Mouse (Mus musculus) heart, embryonic 15.5 days (tissue): ENCODE measurements around the gene Bcar3. TPM values are rescaled to one million over a fixed set of nuclear protein-coding genes. Genes with fewer than 3 reads are reported as not detected.
A peak's percentile ranks its signal among the peaks of the same experiment; 100 is the strongest.

ENCODE experiments used
- ATAC-seq: fragments of 200-750 bp; cut with Nextera tagmentation; replicated peaks from 2 replicates; pipeline ENCODE4 v1.8.0; 2017; ENCODE audit warnings: low read depth, moderate TSS enrichment; ENCODE audit not compliant: insufficient number of reproducible peaks, insufficient read depth, low FRiP score
- H3K27ac ChIP-seq: fragments of 300-500 bp; sonication (generic); 2 replicates; pipeline ENCODE4 v1.5.1; 2015; ENCODE audit warnings: mild to moderate bottlenecking, inconsistent platforms
- H3K27me3 ChIP-seq: fragments of 300-500 bp; sonication (generic); 2 replicates; pipeline ENCODE4 v1.6.1; 2015; ENCODE audit warnings: inconsistent platforms
- H3K36me3 ChIP-seq: fragments of 300-500 bp; sonication (generic); 2 replicates; pipeline ENCODE4 v1.6.1; 2015; ENCODE audit warnings: mild to moderate bottlenecking, inconsistent platforms
- H3K4me1 ChIP-seq: fragments of 300-500 bp; sonication (generic); replicated peaks from 2 replicates; pipeline ENCODE4 v1.6.1; 2015; ENCODE audit warnings: inconsistent platforms
- H3K4me2 ChIP-seq: fragments of 300-500 bp; sonication (generic); 2 replicates; pipeline ENCODE4 v1.6.1; 2015; ENCODE audit warnings: inconsistent platforms, mild to moderate bottlenecking, moderate library complexity
- H3K4me3 ChIP-seq: fragments of 300-500 bp; sonication (generic); 2 replicates; pipeline ENCODE4 v1.5.1; 2015; ENCODE audit warnings: mild to moderate bottlenecking, inconsistent platforms
- H3K9ac ChIP-seq: fragments of 300-500 bp; sonication (generic); 2 replicates; pipeline ENCODE4 v1.6.1; 2015; ENCODE audit warnings: mild to moderate bottlenecking, inconsistent platforms
- H3K9me3 ChIP-seq: fragments of 300-500 bp; sonication (generic); replicated peaks from 2 replicates; pipeline ENCODE4 v1.6.1; 2016; ENCODE audit warnings: inconsistent platforms
- WGBS: fragments of 180-500 bp; shearing (Covaris S2); methylation state at CpG from one replicate; pipeline ENCODE4 v1.1.7; 2015; ENCODE audit warnings: mixed read lengths; 5-methylcytosine and 5-hydroxymethylcytosine counted together
- polyA plus RNA-seq: library from polyadenylated mRNA; unstranded; fragments of >200 nt; fragmentation: Nextera tagmentation; extraction: Ambion mirVana; gene quantifications from 2 replicates; pipeline ENCODE4 v1.2.1, GENCODE M21; 2015

Bcar3 gene
- polyA plus RNA-seq, 1 experiment from 2014 or later = 3.9 TPM

DNA sequence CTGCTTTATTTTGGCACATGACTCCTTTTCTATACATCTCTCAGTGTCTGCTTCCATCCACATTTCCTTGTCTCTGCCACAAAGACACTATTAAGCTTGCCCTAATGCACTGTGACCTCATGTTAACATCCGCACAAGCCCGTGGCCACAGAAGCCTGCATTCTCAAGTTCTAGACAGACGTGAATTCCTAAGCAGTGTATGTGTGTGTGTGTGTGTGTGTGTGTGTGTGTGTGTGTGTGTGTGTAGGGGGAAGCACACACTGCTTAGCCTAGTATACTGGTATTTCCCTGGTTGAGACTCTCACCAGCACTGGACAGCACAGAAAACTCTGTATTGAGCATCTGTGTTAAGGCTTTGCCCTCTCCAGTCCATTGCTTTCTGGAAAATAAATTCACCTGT lies 70.6 kb downstream of the Bcar3 start:
- H3K4me3 ChIP-seq = no peak overlapping the region
- H3K27ac ChIP-seq = no peak overlapping the region
- H3K4me1 ChIP-seq = peaks cover 9% of the 10 kb centered on the region
- H3K9me3 ChIP-seq = no peaks in the 10 kb centered on the region
- ATAC-seq = no peak
- no peaks in the 10 kb centered on the region for H3K36me3 ChIP-seq
- H3K9ac ChIP-seq = no peak overlapping the region
- WGBS = 61% methylated on average over 3 of the region's 3 CpGs
- H3K27me3 ChIP-seq = no peaks in the 10 kb centered on the region
- H3K4me2 ChIP-seq = no peak overlapping the region

DNA sequence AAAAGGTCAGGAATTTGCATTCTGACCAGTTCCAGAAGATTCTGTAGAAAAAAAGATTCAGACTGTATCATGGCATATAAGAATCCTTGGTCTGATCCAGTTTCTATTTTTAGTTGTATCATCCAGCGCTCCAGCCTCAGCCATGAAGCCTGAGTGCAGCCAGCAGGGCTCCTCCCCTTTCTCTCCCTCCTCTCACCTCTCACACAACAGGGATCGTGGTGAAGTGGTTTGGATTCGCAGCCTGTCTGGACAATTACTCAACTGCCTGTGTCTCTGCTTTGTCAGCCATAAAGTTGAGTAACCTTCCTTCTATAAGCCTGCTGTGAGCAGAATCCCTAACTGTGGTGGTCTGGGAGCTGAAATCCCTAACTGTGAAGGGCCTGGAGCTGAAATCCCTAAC lies 71.4 kb downstream of the Bcar3 start:
- H3K4me1 ChIP-seq = peaks cover 9% of the 10 kb centered on the region
- H3K4me3 ChIP-seq = no peak overlapping the region
- peak overlapping the region; percentile 67 for H3K27ac ChIP-seq
- peak; percentile 69; the same call in 1 of the 2 replicates for ATAC-seq
- H3K9ac ChIP-seq = peak overlapping the region; percentile 19; the same call in 1 of the 2 replicates
- 13% methylated on average over 3 of the region's 3 CpGs for WGBS
- 0 out of 2 replicates have a peak overlapping the region, but pooled peaks have one; percentile 13 for H3K4me2 ChIP-seq
- H3K9me3 ChIP-seq = no peaks in the 10 kb centered on the region
- no peaks in the 10 kb centered on the region for H3K27me3 ChIP-seq
- no peaks in the 10 kb centered on the region for H3K36me3 ChIP-seq

DNA sequence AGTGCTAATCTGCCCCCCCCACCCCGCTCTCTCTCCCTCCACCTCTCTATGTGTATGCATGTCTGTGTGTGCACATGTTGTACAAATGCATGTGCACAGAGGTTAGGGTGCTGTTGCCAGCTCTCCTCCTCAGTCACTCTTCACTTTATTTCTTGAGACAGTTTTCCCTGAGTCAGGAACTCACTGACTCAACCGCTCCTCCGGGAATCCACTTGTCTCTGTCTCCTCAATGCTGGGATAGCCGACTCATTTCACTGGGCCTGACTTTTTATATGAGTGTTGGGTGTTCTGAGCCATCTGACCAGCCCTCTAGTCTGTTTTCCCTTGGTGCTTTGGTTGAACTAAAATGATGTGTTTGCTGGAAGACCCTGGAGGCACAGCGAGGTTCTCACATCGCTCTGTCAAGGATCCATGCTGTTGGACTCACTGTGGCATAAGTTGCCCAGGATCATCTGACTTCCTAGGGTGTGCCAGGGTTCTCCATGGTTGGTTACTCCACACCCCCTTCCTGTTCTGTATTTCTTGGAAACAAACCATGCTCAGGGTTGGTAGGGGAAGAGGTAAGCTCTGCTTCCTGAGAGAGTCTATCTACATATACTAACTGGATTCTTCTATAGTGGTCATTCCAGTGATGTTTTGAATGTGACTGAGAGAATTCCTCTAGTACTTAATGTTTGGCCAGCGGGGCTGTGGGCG lies 77.9 kb downstream of the Bcar3 start:
- Histone ChIP-seq H3K4me3 (no peak overlapping the region), H3K9ac (no peak overlapping the region), H3K36me3 (no peaks in the 10 kb centered on the region), H3K9me3 (no peaks in the 10 kb centered on the region), H3K4me1 (peaks cover 12% of the 10 kb centered on the region), H3K27me3 (peaks cover 6% of the 10 kb centered on the region; the same call in 1 of the 2 replicates), H3K27ac (no peak overlapping the region), H3K4me2 (no peak overlapping the region)
- WGBS = 82% methylated on average over 8 of the region's 8 CpGs
- ATAC-seq = no peak

DNA sequence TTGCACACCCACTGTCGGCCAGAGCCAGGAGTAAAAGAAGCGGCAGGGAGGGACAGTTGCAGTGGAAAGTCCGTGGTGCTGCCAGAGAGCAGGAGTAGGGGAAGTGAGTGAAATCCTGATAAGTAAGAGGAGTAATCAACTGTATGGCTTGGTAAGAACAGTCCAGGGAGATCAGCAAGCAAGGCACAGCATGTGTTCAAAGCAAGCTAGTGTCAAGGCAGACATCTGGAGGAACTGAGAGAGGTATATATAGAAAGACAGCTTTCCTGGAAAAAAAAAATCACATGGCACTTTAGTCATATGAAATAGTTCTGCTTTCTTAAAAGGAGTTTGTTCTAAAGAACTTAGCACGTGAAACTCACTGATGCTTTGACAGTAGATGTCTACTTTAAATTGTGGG lies 78.7 kb downstream of the Bcar3 start:
- H3K9me3 ChIP-seq = no peaks in the 10 kb centered on the region
- no peak overlapping the region for H3K27ac ChIP-seq
- ATAC-seq = no peak
- H3K4me1 ChIP-seq = peaks cover 21% of the 10 kb centered on the region
- no peak overlapping the region for H3K4me3 ChIP-seq
- no peaks in the 10 kb centered on the region for H3K36me3 ChIP-seq
- H3K27me3 ChIP-seq = peaks cover 6% of the 10 kb centered on the region; the same call in 1 of the 2 replicates
- WGBS = 40% methylated on average over 4 of the region's 4 CpGs
- no peak overlapping the region for H3K9ac ChIP-seq
- H3K4me2 ChIP-seq = no peak overlapping the region

DNA sequence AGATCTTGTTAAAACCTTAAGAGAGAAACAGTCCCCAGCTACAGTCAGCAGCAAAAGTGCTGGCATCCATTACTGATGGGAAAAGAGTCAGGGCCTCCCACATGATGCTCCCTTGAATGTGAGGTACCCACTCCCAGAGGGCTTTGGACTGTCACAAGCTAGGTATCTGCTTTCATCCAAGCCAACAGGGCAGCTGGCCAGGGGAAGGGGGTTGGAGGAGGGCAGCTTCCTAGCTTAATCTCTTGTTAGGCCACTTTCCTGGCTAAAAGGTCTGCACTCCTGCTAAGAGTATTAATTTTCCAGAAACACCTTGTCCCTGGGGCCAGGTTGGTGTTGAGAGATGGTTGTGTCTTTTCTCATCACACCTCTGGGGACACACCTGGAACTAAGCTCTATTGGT lies 82.1 kb downstream of the Bcar3 start:
- Histone ChIP-seq H3K27me3 (peaks cover 6% of the 10 kb centered on the region; the same call in 1 of the 2 replicates), H3K4me2 (no peak overlapping the region), H3K4me3 (no peak overlapping the region), H3K9me3 (no peaks in the 10 kb centered on the region), H3K4me1 (peaks cover 23% of the 10 kb centered on the region), H3K9ac (0 out of 2 replicates have a peak overlapping the region, but pooled peaks have one; percentile 21), H3K36me3 (no peaks in the 10 kb centered on the region), H3K27ac (peak overlapping the region; percentile 54; the same call in 1 of the 2 replicates)
- ATAC-seq = no peak

DNA sequence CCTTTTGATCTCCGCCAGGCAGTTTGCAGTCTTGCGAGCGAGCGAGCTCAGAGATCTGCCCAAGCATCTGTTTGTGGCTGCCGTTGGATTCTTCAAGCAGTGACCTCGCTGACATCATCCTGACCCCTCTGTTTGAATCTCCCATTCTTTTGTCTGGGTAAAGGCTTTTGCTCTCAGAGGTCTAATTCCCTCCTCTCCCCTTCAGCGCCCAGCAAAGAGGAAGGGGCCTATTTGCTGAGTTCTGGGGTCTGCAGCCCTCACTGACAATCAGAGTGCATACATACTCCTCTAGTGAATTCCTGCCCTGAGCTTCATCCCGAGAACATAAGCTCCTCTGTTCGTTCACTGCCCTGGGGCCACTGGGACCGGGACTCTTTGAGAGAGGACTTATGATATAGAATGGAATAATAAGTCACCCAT lies 82.5 kb downstream of the Bcar3 start:
- peaks cover 23% of the 10 kb centered on the region for H3K4me1 ChIP-seq

DNA sequence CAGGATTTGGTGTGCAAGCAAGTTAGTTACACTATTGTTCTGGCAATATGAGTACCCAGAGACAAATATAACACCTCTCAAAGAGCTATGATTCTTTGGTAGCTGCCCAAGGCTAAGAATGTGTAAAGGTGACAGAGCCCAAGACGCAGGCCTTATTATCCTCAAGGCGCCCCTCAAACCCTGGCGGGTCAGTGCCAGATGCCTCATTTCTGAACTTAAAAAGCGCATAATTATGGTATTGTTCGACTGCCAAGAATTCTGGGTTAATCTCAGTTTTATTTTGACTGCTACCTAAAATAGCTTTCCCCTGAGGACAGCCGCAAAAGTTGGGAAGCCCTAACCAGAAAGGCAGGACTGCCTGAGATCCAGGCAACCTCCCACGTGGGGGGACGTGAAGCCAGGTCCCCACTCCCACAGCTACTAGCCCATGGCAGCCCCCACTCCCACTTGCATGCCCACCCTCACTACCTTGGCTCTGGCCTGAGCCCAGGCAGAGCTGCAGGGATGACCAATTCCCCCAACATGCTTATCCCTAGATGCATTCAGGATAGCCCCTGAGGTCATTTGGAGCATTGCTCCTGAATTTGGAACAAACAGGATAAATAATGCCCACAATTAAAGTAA lies 83.0 kb downstream of the Bcar3 start:
- no peaks in the 10 kb centered on the region for H3K36me3 ChIP-seq
- H3K4me1 ChIP-seq = peaks cover 23% of the 10 kb centered on the region
- H3K4me3 ChIP-seq = no peak overlapping the region
- 38% methylated on average over 8 of the region's 8 CpGs for WGBS
- no peak overlapping the region for H3K4me2 ChIP-seq
- no peak overlapping the region for H3K9ac ChIP-seq
- no peak for ATAC-seq
- H3K9me3 ChIP-seq = no peaks in the 10 kb centered on the region
- peaks cover 6% of the 10 kb centered on the region; the same call in 1 of the 2 replicates for H3K27me3 ChIP-seq
- H3K27ac ChIP-seq = peak overlapping the region; percentile 61

More for the DNA sequence above, 82.5 kb downstream of the Bcar3 start:
- no peak overlapping the region for H3K4me3 ChIP-seq
- H3K9ac ChIP-seq = no peak overlapping the region
- no peak for ATAC-seq
- no peaks in the 10 kb centered on the region for H3K9me3 ChIP-seq
- H3K27ac ChIP-seq = peak overlapping the region; percentile 54
- no peaks in the 10 kb centered on the region for H3K36me3 ChIP-seq
- no peak overlapping the region for H3K4me2 ChIP-seq
- peaks cover 6% of the 10 kb centered on the region; the same call in 1 of the 2 replicates for H3K27me3 ChIP-seq
- 57% methylated on average over 10 of the region's 10 CpGs for WGBS

DNA sequence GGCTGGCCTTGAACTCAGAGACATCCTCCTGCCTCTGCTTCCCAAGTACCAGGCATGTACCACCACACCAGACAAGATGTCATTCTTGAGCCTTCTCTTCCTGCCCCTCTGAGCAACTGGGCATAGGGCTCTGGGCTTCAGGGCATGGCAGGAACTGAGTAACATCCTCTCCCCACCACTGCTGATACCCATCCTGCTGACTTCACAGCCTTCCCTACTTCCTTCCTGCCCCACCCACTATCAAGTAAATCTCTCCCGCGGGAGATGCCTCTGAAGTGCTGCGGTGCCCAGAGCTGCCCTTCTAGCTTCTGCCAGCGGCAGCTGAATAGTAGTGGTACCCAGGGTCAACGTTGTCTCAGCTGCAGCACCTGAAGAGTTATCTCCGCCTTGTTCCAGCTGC lies 84.7 kb downstream of the Bcar3 start:
- Histone ChIP-seq H3K4me1 (peaks cover 23% of the 10 kb centered on the region), H3K36me3 (no peaks in the 10 kb centered on the region), H3K4me2 (no peak overlapping the region), H3K9me3 (no peaks in the 10 kb centered on the region), H3K4me3 (no peak overlapping the region), H3K27ac (no peak overlapping the region), H3K9ac (no peak overlapping the region), H3K27me3 (peaks cover 6% of the 10 kb centered on the region; the same call in 1 of the 2 replicates)
- WGBS = 61% methylated on average over 6 of the region's 6 CpGs
- ATAC-seq = no peak

DNA sequence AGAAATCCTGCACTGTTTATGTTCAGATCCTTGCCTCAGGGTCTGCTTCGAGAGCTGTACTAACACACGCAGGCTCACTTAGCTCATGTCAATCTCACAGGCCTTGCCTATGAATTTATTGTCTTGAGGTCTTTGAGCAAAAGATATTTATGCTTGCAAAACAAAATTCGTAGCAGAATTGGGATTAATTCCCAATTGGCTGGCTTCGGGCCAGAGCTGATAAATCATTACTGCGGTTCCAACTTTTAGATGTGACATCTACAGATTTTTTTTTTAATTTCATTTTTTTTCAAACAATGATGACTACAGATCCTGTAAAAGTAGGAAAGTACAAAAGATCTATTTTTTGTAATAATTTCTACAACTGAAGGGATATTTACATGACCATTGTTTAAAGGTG lies 86.8 kb downstream of the Bcar3 start:
- Histone ChIP-seq H3K27me3 (no peaks in the 10 kb centered on the region), H3K4me1 (peaks cover 20% of the 10 kb centered on the region), H3K4me3 (no peak overlapping the region), H3K36me3 (no peaks in the 10 kb centered on the region), H3K4me2 (no peak overlapping the region), H3K27ac (no peak overlapping the region), H3K9ac (no peak overlapping the region), H3K9me3 (no peaks in the 10 kb centered on the region)
- no peak for ATAC-seq
- WGBS = 80% methylated on average over 5 of the region's 5 CpGs

DNA sequence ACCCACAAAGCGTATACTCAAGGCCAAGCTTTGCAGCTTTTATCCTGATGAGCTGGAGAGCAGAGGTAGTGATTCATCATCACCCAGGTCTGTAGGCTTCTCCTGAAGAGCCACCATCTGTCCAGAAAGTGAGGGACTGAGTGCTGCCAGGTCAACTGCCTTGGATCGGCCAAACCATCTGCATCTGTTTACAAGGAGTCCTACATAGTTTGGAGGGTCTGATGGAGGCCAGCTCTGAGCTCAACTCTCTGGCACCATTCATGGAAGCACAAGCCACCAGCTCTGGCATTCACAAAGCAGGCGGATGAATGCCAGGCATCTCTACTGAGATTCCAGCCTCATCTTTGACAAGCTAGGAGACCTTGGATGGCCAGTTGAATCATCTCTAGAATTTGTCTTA lies 87.7 kb downstream of the Bcar3 start:
- no peak overlapping the region for H3K9ac ChIP-seq
- no peaks in the 10 kb centered on the region for H3K27me3 ChIP-seq
- H3K9me3 ChIP-seq = no peaks in the 10 kb centered on the region
- H3K4me2 ChIP-seq = no peak overlapping the region
- WGBS = 78% methylated on average over 3 of the region's 3 CpGs
- peaks cover 12% of the 10 kb centered on the region for H3K4me1 ChIP-seq
- H3K27ac ChIP-seq = no peak overlapping the region
- no peak for ATAC-seq
- H3K4me3 ChIP-seq = no peak overlapping the region
- no peaks in the 10 kb centered on the region for H3K36me3 ChIP-seq

DNA sequence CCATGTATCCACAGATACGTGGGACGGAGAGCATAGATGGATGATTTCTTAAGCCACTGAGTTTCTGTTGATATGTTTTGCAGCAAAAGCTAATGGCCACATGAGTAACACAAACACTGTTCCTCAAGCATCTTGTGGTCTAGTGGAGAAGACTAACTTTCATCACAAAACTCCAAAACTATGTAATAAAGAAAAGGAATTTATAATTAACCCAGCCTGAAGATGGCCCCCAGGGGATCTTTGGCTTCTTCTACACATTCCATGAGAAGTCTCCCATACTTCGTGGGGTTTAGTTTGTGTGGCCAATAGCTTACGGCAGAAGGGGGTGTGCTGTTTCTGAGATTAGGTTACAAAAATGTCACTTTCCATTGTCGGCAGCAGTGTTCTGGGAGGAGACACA lies 92.5 kb downstream of the Bcar3 start:
- Histone ChIP-seq H3K9me3 (no peaks in the 10 kb centered on the region), H3K27me3 (no peaks in the 10 kb centered on the region; the same call in 1 of the 2 replicates), H3K9ac (no peak overlapping the region), H3K36me3 (no peaks in the 10 kb centered on the region), H3K4me1 (no peaks in the 10 kb centered on the region), H3K27ac (no peak overlapping the region), H3K4me2 (no peak overlapping the region), H3K4me3 (no peak overlapping the region)
- WGBS = 82% methylated on average over 5 of the region's 5 CpGs
- no peak for ATAC-seq
